Mouse (Mus musculus) thymus, postnatal 36 days (tissue): ENCODE measurements around the gene Micu1.
A peak's percentile ranks its signal among the peaks of the same experiment; 100 is the strongest.

Experiments
- DNase-seq, 2 experiments: peaks; one replicate each; pipeline ENCODE4 v3.0.0; 2022; ENCODE audit warnings: mixed read lengths in 2 of 2

Micu1 gene

DNA sequence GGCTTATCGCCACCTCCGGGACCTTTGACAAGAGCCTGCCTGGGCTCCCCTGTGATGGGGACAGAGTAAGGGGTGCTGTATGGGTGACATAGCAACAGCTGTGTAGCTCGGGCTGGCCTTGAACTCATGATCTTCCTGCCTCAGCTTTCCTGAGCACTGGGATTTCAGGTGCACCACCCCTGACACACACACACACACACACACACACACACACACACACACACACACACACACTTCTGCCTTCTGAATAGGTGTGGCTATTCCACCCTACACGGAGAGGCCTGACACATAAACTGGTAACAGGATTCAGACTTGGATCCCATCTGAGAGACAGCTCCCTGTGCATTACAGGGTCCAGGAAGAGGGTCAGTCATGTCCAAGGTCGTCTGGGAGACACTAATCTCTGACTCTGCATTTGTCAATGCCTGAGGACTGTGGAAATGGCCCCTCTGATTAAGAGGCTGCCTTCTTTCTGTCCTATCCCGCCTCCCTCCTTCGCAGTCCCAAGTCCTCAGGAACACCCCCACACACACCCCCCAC is 206.6 kb downstream of the Micu1 start:
- no peak for DNase-seq

DNA sequence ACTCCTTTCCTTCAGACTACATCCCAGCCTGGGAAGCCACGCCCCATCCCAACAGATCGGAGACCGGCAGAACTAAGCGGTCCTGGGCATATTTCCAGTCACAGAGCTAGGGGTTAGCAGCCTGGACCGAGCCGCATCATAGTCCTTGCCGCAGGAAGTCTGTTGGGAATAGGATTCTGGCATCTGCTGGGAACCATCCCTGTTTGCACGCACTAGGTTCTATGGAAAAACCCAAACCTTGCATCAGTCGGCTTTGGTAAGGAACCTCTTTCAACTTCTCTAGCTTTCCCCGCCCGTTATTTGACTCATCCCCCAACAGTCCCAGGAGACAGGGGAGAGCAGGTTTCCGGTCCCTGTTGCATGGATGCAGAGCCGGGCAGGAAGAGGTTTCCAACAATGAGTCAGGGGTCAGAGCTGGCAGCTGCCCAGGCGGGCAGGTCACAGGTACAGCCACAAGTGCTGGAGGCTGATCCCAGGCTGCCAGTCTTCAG is 207.1 kb downstream of the Micu1 start:
- DNase-seq = peak in 1 of 2 experiments; percentile 28

DNA sequence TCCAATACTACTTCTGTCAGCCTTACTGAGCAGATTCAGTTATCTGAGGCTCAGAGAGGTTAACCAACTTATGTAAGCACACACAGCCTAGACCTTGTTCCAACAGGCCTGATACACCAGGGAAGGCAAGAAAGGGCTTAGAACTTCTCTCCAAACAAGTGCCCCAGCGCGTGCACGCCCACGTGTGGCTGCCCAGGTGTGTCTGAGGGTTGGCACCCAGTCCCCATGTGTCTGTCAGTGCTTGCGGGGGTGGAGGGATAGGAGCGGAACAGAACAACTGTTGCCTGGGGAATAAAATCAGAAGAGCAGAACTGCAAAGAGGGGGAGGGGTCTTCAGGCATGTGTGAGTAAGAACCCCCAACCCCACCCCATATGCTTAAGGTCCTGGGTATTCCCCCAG is 208.8 kb downstream of the Micu1 start:
- peak; percentile 88 to 93 for DNase-seq

DNA sequence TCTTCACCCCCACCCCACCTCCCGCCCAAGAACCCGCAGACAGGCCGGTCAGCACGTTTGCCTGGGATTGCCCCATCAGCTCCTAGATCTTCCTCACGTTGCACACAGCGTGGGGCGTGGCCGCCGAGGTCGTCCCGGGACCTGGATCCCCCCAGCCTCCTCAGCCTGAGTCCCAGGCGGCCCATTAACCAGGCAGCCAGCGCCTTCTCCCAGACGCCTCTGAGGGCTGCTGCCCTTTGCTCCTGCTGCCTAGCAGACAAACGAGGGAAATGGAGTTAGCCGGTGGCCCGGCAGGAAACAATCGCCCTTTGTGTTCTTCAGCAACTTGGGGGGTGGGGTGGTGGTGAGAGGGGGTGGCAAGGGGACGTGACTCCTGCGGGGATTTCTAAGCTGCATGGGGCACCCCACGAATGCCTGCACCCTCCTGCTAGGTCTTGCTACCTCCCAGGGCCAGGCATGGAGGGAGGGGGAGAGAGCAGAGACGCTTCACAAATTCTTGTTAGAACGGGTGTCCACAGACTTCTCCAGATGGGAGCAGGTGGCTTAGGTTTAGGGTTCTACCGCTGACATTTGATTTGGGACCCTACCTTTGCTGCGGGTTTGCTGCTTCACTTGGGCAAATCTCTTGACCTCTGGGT is 209.4 kb downstream of the Micu1 start:
- DNase-seq = peak in 1 of 2 experiments; percentile 64
